Mouse (Mus musculus): ENCODE results near the gene Agfg2.
A peak's percentile ranks its signal among the peaks of the same experiment; 100 is the strongest.

GRCm38 (mm10) chr5:137641054-137641453 lies 43.5 kb downstream of the Agfg2 start, which contains the start of gene Sap25:
- TF ChIP-seq CTCF (IDR thresholded peaks at IDR 0.05) (peak; percentile 63), EP300 (IDR thresholded peaks at IDR 0.05) (no peak)

Measured in lung, postnatal 0 days (tissue).